Mouse (Mus musculus) thymus, adult 2 months (tissue): ENCODE results near the gene Tmem198b.

Experiments
- CTCF ChIP-seq: fragments of 200-500 bp; IDR thresholded peaks from 2 replicates; pipeline ENCODE4 v1.5.1; 2012; ENCODE audit warnings: mild to moderate bottlenecking, control low read depth, low read length, moderate library complexity, borderline replicate concordance; ENCODE audit not compliant: control insufficient read depth, poor library complexity, insufficient read depth; ENCODE audit errors: extremely low read depth
- POLR2A ChIP-seq: fragments of 200-500 bp; IDR thresholded peaks from 2 replicates; pipeline ENCODE4 v1.6.1; 2012; ENCODE audit warnings: mild to moderate bottlenecking, low read length, control low read depth, moderate library complexity; ENCODE audit not compliant: control insufficient read depth, poor library complexity, insufficient read depth; ENCODE audit errors: extremely low read depth

DNA sequence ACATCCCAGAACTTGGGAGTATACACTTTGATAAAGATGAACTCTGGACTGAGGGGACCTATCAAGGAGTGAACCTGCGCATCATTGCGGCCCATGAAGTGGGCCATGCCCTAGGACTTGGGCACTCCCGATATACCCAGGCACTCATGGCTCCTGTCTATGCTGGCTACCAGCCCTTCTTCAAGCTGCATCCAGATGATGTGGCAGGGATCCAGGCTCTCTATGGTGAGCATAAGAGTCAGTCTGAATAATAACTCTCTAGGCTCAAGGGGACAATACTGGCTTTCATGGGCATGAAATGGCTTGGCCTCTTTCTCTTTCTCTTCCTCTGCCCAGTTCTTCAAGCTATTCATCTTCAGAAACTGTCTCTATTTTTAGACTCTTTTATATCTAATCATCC is 8.6 kb downstream of the Tmem198b start:
- no peak for TF ChIP-seq CTCF
- TF ChIP-seq POLR2A, result no peak
